Mouse (Mus musculus): ENCODE results near the gene Dcaf11.

Dcaf11 gene

GRCm38 (mm10) chr14:55557003-55557402 is 2.8 kb upstream of the Dcaf11 start:
- peak; percentile 81 for DNase-seq (ENCODE audit: low spot score)

DNA sequence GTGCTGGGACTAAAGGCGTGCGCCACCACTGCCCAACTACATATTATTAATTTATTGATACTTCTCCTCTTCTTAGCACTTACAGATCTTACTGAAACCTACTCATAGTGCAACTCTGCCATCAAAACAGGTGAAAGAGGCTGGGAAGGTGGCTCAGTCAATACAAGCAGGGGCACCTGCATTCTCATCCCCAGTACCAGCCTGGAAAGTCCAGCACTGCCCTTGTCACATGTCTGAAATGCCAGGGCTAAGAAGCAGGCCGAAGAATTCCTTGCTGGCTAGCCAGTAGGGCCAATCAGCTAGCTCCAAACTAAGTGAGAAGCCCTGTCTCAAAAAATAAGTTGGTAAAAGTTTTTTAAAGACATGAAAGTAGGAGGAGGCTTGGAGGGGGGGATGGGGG is 2.2 kb upstream of the Dcaf11 start:
- no peak for DNase-seq (ENCODE audit: low spot score)

DNA sequence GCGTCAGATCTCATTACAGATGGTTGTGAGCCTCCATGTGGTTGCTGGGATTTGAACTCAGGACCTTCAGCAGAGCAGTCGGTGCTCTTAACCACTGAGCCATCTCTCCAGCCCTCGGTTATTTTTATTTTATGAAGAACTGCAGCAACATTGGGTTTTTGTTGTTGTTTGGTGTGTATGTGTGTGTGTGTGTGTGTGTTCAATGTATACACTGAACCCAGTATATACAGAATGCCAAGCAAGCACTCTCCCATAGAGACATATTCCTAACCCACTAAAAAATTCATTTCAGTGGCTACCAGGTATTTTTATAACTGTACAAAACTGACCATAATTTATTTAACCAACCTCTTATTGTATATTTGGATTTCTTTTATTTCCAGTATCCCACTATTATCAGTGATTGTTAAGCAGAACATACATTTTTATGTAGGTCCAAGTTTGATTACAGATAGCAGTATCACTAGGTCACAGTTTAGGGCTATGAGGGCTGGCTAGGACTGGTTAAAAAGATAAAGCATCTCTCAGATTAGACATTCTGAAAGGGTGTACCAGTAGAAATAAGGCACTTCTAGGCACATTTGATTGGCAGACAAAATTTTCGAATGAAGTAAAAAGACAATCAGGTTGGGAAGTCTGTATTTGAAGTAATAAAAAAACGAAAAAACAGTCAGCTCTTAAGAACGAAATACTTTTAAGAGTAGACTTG is 912 bp upstream of the Dcaf11 start:
- DNase-seq (ENCODE audit: low spot score), result no peak

GRCm38 (mm10) chr14:55560202-55561073 is 632 bp downstream of the Dcaf11 start, which contains the start of gene A730061H03Rik:
Gene A730061H03Rik (minus strand): TSS chr14:55560406.
- peak; percentile 99 for DNase-seq (ENCODE audit: low spot score)

DNA sequence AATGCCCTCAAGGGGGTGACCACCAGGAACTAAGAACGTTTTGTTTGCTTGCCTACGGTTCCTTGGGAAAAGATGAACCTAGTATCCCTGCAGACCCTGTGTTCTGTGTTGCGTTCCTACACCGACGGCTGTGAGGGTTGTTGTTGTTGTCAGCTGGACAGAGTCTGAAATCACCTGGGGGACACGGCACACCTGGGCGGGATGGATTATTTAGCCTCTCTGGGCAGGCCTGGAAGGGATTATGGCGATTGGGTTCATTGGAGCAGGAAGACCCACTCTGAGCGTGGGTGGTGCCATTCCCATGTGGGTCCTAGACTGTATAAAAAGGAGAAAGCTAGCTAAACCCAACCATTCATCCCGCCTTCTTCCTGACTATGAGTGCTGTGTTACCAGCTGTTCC is 2.1 kb downstream of the Dcaf11 start:
- DNase-seq (ENCODE audit: low spot score), result no peak

DNA sequence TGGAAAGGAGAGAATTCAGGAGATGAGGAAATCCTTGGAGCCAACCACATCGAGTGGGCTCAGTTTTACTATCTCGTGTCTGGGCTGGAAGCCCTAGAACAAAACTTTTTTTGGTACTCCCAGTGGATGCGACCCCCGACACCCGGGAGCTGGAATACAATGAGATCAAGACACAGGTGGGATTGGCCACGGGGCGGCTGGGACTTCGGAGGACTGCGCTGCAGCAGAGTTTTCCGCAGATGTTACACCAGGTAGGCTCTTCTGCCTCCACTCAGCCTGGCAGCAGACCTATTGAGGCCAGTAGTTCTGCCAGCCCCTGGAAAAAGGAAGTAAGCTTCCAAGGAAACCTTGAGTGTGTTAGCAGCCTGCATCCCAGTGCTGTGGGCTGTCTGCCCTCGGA is 3.4 kb downstream of the Dcaf11 start:
- DNase-seq (ENCODE audit: low spot score), result no peak

- no peak for DNase-seq (ENCODE audit: low spot score)
Measured at GRCm38 (mm10) chr14:55565748-55566147, 5.9 kb downstream of the Dcaf11 start.

- DNase-seq (ENCODE audit: low spot score), result no peak
Measured at GRCm38 (mm10) chr14:55567496-55567895, 7.7 kb downstream of the Dcaf11 start.

GRCm38 (mm10) chr14:55570588-55570987 is 10.8 kb downstream of the Dcaf11 start:
- no peak for DNase-seq (ENCODE audit: low spot score)

- no peak for DNase-seq (ENCODE audit: low spot score)
Measured at GRCm38 (mm10) chr14:55571760-55572159, 12.0 kb downstream of the Dcaf11 start.

DNA sequence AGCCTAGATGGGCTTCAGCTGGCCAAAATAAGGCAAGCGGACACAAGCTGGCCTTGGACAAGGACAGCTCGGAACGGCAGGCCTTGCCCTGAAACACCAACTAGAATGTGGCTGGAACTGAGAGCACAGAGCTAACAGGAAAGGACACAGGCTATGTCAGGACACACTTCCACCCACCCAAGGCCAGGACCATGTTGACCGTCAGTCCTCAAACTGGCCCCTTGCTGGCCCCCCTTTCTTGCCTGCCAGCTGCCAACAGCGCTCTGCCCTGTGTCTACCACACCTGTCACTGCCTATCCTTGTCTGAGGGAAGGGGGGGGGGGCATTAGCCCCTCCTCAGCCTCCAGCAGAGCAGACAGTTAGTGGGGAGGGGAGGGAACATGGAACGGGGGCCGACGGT is 15.5 kb downstream of the Dcaf11 start, which contains the start of gene Fitm1:
Gene Fitm1 (plus strand): TSS at position 316 of the 400 bp plus-strand sequence.
- DNase-seq (ENCODE audit: low spot score), result no peak

- DNase-seq (ENCODE audit: low spot score), result no peak
Measured at GRCm38 (mm10) chr14:55575711-55576110, 15.9 kb downstream of the Dcaf11 start.

DNA sequence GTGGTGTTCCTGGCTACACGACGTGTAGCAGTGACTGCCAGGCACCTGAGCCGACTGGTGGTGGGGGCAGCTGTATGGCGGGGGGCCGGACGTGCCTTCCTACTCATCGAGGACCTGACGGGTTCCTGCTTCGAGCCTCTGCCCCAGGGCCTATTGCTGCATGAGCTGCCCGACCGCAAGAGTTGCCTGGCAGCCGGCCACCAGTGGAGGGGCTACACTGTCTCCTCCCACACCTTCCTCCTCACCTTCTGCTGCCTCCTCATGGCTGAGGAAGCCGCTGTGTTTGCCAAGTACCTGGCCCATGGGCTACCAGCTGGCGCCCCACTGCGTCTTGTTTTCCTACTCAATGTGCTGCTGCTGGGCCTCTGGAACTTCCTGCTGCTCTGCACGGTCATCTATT is 16.6 kb downstream of the Dcaf11 start:
- DNase-seq (ENCODE audit: low spot score), result peak; percentile 55

DNA sequence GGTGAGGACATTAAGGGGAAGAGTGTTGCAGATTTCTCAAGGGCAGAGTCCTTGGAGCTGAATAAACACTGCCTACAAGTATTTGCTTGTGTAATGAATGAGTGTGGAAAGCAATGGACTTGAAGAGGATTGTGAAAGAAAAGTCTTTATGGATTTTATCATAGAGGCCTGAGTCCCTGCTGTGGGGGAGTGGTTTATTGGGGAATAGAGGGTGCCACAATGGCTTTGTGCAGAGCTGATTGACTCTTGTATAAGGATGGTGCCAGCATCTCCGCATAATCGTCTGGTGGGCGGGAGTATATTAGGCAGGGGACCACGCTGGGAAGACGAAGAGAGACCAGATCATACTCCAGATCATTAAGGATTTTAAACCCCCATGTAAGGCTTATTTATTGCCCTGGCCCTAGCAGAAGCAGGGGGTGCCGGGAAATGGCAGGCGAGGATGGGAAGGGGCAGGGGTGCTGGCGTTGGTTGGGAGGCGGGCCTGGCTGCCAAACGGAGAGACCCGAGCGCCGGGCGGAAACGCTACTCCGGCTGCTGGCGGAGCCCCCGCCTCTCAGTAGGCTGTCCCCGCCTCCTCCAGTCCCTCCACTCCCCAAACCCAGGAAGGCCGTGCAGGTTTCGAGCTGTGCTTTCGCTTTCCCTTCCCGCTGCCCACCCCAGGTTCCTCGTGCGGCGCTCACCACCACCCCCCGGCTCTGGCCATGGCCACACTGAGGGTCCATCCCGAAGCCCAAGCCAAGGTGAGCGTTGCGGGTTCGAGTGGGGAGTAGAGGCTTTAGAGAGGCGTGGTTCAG is 18.3 kb downstream of the Dcaf11 start, which contains the start of gene Psme1:
Gene Psme1 (plus strand): TSS at position 253 of the 797 bp plus-strand sequence.
- DNase-seq (ENCODE audit: low spot score), result peak; percentile 69

GRCm38 (mm10) chr14:55578668-55579269 is 19.0 kb downstream of the Dcaf11 start:
- peak; percentile 65 for DNase-seq (ENCODE audit: low spot score)

DNA sequence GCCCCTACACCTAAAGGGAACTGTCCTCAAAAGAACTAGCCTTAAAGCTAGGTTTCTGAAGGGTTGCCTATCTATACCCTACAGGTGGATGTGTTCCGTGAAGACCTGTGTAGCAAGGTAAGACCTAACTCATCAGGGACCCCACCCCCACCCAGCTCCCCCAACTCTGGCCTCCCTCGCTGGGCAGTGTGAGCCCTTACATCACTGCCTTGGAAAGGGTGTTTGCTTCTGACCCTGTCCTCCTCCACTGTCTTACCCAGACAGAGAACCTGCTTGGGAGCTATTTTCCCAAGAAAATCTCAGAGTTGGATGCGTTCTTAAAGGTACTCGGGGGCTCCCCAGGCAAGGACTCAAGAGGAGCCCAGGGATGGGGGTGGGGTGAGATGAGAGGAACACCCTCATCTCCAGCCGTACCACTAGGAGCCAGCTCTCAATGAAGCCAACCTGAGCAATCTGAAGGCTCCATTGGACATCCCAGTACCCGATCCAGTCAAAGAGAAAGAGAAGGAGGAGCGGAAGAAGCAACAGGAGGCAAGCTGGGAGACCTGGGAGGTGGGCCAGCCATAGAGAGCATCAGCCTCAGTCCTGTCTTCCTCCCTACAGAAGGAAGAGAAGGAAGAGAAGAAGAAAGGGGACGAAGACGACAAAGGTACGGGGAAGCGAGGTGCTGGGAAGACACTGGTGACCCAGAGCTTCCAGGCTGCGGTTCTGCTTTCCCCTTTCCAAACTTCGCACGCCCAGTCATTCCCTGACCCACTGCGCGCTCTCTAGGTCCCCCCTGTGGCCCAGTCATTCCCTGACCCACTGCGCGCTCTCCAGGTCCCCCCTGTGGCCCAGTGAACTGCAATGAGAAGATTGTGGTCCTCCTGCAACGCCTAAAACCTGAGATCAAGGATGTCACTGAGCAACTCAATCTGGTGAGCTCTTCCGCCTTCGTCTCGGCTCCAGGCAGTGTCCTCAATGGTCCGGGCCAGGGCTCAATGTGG is 20.0 kb downstream of the Dcaf11 start:
- DNase-seq (ENCODE audit: low spot score), result no peak

DNA sequence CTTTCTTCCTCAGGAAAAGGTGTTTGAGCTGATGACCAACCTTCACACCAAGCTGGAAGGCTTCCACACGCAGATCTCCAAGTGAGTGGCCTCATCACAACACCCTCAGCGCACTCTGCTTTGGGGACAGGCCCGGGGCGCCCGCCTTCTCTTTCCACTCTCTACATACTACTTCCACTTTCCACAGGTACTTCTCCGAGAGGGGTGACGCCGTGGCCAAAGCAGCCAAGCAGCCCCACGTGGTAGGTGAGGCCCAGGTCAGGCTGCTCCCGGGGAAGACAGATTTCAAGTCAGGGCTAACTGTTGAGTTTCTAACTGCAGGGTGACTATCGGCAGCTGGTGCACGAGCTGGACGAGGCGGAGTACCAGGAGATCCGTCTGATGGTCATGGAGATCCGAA is 20.9 kb downstream of the Dcaf11 start:
- no peak for DNase-seq (ENCODE audit: low spot score)

GRCm38 (mm10) chr14:55581981-55582681 is 22.3 kb downstream of the Dcaf11 start:
- DNase-seq (ENCODE audit: low spot score), result no peak

GRCm38 (mm10) chr14:55584303-55584701 is 24.5 kb downstream of the Dcaf11 start:
- DNase-seq (ENCODE audit: low spot score), result no peak

Data from layer of hippocampus, adult 11-12 months (tissue).